Mouse (Mus musculus) MEL (cell line): ENCODE results near the gene Gipc3.

Experiments used
- CTCF ChIP-seq, 3 experiments: IDR thresholded peaks in 2 of 3; conservative IDR thresholded peaks in 1 of 3; 2 replicates each; pipeline ENCODE4 v1.5.1; 2011 to 2012; ENCODE audit warnings: low read length in 3 of 3, low read depth in 2 of 3, mild to moderate bottlenecking in 2 of 3, improper control_type of control experiment in 1 of 3, inconsistent platforms in 1 of 3, mixed read lengths in 1 of 3, moderate library complexity in 1 of 3; ENCODE audit not compliant: control insufficient read depth in 1 of 3, insufficient read depth in 1 of 3, poor library complexity in 1 of 3, severe bottlenecking in 1 of 3
- EP300 ChIP-seq, 2 experiments: IDR thresholded peaks; 2 replicates each; pipeline ENCODE4 v1.6.1; 2011; ENCODE audit warnings: improper control_type of control experiment in 2 of 2, low read length in 2 of 2, low read depth in 1 of 2, mild to moderate bottlenecking in 1 of 2
- GATA1 ChIP-seq: IDR thresholded peaks from 2 replicates; pipeline ENCODE4 v1.6.1; 2011; ENCODE audit warnings: low read depth, low read length, improper control_type of control experiment
- NRF1 ChIP-seq: IDR thresholded peaks from 2 replicates; pipeline ENCODE4 v1.6.1; 2014; ENCODE audit warnings: low read depth, mild to moderate bottlenecking, inconsistent platforms, low read length, improper control_type of control experiment, moderate library complexity; ENCODE audit not compliant: poor library complexity, insufficient read depth, severe bottlenecking
- POLR2A ChIP-seq, 2 experiments: IDR thresholded peaks; 2 replicates each; pipeline ENCODE4 v1.6.1; 2011 to 2012; ENCODE audit warnings: low read length in 2 of 2, mild to moderate bottlenecking in 2 of 2, control low read depth in 1 of 2, improper control_type of control experiment in 1 of 2, low read depth in 1 of 2, moderate library complexity in 1 of 2; ENCODE audit not compliant: control insufficient read depth in 1 of 2, insufficient read depth in 1 of 2, poor library complexity in 1 of 2
- POLR2AphosphoS2 ChIP-seq: IDR thresholded peaks from 2 replicates; pipeline ENCODE4 v1.6.1; 2011; ENCODE audit warnings: low read length, improper control_type of control experiment
- RAD21 ChIP-seq: IDR thresholded peaks from 2 replicates; pipeline ENCODE4 v1.6.1; 2011; ENCODE audit warnings: mild to moderate bottlenecking, low read depth, low read length, improper control_type of control experiment
- RCOR1 ChIP-seq: IDR thresholded peaks from 2 replicates; pipeline ENCODE4 v1.6.1; 2012; ENCODE audit warnings: low read depth, mild to moderate bottlenecking, inconsistent platforms, low read length, improper control_type of control experiment

DNA sequence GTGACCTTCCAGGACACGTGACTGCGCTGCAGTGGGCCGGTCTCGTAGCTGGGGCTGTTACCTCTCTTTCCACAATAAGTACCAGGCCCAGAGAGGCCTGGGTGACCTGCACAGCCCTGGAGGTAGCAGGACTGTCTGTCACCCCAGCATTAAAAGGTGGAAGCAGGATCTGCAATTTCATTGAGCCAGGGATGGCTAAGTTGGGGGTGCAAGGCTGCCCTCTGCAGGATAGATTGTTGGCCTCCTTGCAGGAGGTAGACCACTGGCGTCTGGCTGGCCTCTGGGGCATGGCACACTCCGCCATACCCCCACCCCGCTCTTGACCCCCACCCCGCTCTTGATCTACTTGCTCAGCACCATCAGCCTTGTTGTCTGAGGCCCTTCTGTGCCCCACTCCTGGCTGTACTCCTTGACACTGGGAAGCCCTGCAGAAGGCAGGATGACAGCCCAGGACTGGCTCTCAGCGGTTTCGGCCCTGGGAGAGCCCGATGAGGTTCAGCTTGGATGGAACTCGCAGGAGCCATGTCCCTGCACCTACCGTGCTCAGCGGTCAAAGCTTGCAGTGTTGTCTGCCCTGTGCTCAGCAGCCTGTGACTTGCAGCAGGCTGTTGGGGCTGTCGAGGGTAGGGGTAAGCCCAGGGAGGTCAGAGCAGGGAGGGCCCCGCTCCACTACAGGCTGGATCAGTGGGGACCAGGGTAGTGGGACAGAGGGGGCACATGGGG, 26.6 kb downstream of the Gipc3 start:
- no peak for TF ChIP-seq POLR2AphosphoS2
- peak in 2 of 3 experiments; percentile 48 to 59; a peak in 4 of 6 replicates for TF ChIP-seq CTCF (IDR thresholded peaks at IDR 0.05 in 2 of 3, conservative IDR thresholded peaks at IDR 0.05 in 1 of 3; ENCODE audit: control insufficient read depth in 1 of 3, insufficient read depth in 1 of 3, low read depth in 2 of 3, low read length in 3 of 3, poor library complexity in 1 of 3, severe bottlenecking in 1 of 3)
- no peak for TF ChIP-seq POLR2A (IDR thresholded peaks at IDR 0.05; ENCODE audit: control insufficient read depth in 1 of 2, insufficient read depth in 1 of 2, low read depth in 1 of 2, low read length in 2 of 2, poor library complexity in 1 of 2)
- TF ChIP-seq EP300 (IDR thresholded peaks at IDR 0.05; ENCODE audit: low read depth in 1 of 2, low read length in 2 of 2), result no peak
- no peak for TF ChIP-seq GATA1
- no peak for TF ChIP-seq RCOR1
- TF ChIP-seq NRF1, result no peak
- peak; percentile 18 for TF ChIP-seq RAD21
